Mouse (Mus musculus): Measurements from ENCODE around the gene Sectm1a.

DNA sequence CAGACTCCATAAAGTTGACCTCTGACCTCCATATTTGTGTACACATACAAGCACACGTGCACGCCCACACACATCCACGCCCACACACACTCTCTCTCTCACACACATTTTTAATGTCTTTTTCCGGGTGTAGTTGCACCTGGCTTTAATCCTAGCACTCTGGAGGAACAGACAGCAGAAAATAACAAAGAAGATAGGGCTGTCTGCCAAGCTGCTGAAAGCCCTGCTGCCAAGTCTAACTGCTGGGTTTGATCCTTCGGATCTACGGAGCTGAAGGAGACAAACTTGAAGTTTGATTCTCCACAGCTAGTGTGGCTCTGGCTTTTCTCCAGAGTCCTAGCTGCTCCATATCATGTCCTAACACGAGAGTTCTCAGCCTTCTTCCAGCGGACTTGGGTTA lies 19.4 kb downstream of the Sectm1a start:
- TF ChIP-seq CTCF (IDR thresholded peaks at IDR 0.05; ENCODE audit: low read depth, low read length) (no peak), POLR2A (IDR thresholded peaks at IDR 0.05; ENCODE audit: borderline replicate concordance, low read depth, low read length) (no peak)

Data from bone marrow macrophage, adult 2 months (primary cell).